Mouse (Mus musculus) embryonic fibroblast, embryonic 13.5 days (primary cell): ENCODE results near the gene Slc4a4.

Experiments used
- CTCF ChIP-seq: IDR thresholded peaks from 2 replicates; pipeline ENCODE4 v1.5.1; 2011; ENCODE audit warnings: mild to moderate bottlenecking, control low read depth, low read length, moderate library complexity, borderline replicate concordance; ENCODE audit not compliant: insufficient read depth
- POLR2A ChIP-seq: IDR thresholded peaks from 2 replicates; pipeline ENCODE4 v1.6.1; 2011; ENCODE audit warnings: low read depth, mild to moderate bottlenecking, control low read depth, low read length, moderate library complexity

- TF ChIP-seq POLR2A (no peak), CTCF (no peak)
These were observed 31.9 kb downstream of the Slc4a4 start for GRCm38 (mm10) chr5:88918538-88918937.
